Mouse (Mus musculus) kidney, embryonic 14.5 days (tissue): Measurements from ENCODE around the gene Aldh4a1. TPM values are rescaled to one million over a fixed set of nuclear protein-coding genes. Genes with fewer than 3 reads are reported as not detected.
A peak's percentile ranks its signal among the peaks of the same experiment; 100 is the strongest.

ENCODE experiments used
- ATAC-seq: fragments of 200-750 bp; cut with Nextera tagmentation; 2 replicates; pipeline ENCODE4 v1.8.0; 2017; ENCODE audit warnings: moderate number of reproducible peaks, mild to moderate bottlenecking, moderate TSS enrichment, moderate library complexity; ENCODE audit not compliant: low FRiP score, low TSS enrichment
- H3K27ac ChIP-seq: fragments of 300-500 bp; sonication (generic); 2 replicates; pipeline ENCODE4 v1.5.1; 2014; ENCODE audit warnings: low read depth, mild to moderate bottlenecking, low read length, moderate library complexity, mixed read lengths
- H3K27me3 ChIP-seq: fragments of 300-500 bp; sonication (generic); 2 replicates; pipeline ENCODE4 v1.6.1; 2014; ENCODE audit warnings: mild to moderate bottlenecking, low read length; ENCODE audit not compliant: control insufficient read depth, insufficient read depth
- H3K36me3 ChIP-seq: fragments of 300-500 bp; sonication (generic); 2 replicates; pipeline ENCODE4 v1.6.1; 2014; ENCODE audit warnings: low read length, mixed read lengths; ENCODE audit not compliant: control insufficient read depth, insufficient read depth
- H3K4me1 ChIP-seq: fragments of 300-500 bp; sonication (generic); 2 replicates; pipeline ENCODE4 v1.6.1; 2014; ENCODE audit warnings: low read length, mixed read lengths; ENCODE audit not compliant: control insufficient read depth, insufficient read depth
- H3K4me2 ChIP-seq: fragments of 300-500 bp; sonication (generic); replicated peaks from 2 replicates; pipeline ENCODE4 v1.6.1; 2014; ENCODE audit warnings: low read depth, mild to moderate bottlenecking, low read length
- H3K4me3 ChIP-seq: fragments of 300-500 bp; sonication (generic); 2 replicates; pipeline ENCODE4 v1.5.1; 2014; ENCODE audit warnings: mild to moderate bottlenecking, low read length
- H3K9ac ChIP-seq: fragments of 300-500 bp; sonication (generic); 2 replicates; pipeline ENCODE4 v1.6.1; 2014; ENCODE audit warnings: low read depth, mild to moderate bottlenecking, low read length, moderate library complexity
- H3K9me3 ChIP-seq: fragments of 300-500 bp; sonication (generic); 2 replicates; pipeline ENCODE4 v1.6.1; 2016; ENCODE audit warnings: low read length; ENCODE audit not compliant: control insufficient read depth
- WGBS: fragments of 180-500 bp; shearing (Covaris S2); extraction: QIAGEN DNeasy Blood & Tissue Kit; methylation state at CpG from one replicate; pipeline ENCODE4 v1.1.7; 2014; 5-methylcytosine and 5-hydroxymethylcytosine counted together
- polyA plus RNA-seq: library from polyadenylated mRNA; unstranded; fragments of >200 nt; fragmentation: Nextera tagmentation; extraction: Ambion mirVana; gene quantifications from 2 replicates; pipeline ENCODE4 v1.2.1, GENCODE M21; 2014

Aldh4a1 gene
- polyA plus RNA-seq, 1 experiment from 2014 or later: 37.3 TPM

DNA sequence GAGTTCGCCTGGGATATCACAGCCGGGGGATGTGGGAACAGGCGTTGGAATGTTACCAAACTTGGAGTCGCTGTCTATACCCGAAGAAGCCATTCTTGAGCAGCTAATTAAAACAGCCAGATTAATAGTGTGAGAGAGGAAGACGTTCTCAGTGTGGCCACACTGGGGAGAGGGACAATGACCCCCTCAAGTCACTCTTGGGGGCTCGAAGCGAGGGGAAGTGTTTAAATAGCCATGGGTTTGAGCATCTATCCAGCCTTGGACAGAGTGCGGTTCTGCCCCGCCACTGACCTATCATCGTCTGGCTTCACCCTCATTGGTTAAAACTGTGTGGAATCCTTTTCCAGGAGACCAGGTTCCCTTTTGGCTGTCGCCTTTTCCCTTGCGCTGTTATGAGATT lies 24.3 kb upstream of the Aldh4a1 start:
- Histone ChIP-seq H3K27ac (peak overlapping the region; percentile 97), H3K27me3 (no peaks in the 10 kb centered on the region), H3K9me3 (no peaks in the 10 kb centered on the region), H3K4me2 (peak overlapping the region; percentile 32), H3K4me1 (peaks cover 72% of the 10 kb centered on the region), H3K9ac (peak overlapping the region; percentile 42; the same call in 1 of the 2 replicates), H3K36me3 (no peaks in the 10 kb centered on the region), H3K4me3 (0 out of 2 replicates have a peak overlapping the region, but pooled peaks have one; percentile 8)
- 16% methylated on average over 13 of the region's 13 CpGs for WGBS
- ATAC-seq: no peak

DNA sequence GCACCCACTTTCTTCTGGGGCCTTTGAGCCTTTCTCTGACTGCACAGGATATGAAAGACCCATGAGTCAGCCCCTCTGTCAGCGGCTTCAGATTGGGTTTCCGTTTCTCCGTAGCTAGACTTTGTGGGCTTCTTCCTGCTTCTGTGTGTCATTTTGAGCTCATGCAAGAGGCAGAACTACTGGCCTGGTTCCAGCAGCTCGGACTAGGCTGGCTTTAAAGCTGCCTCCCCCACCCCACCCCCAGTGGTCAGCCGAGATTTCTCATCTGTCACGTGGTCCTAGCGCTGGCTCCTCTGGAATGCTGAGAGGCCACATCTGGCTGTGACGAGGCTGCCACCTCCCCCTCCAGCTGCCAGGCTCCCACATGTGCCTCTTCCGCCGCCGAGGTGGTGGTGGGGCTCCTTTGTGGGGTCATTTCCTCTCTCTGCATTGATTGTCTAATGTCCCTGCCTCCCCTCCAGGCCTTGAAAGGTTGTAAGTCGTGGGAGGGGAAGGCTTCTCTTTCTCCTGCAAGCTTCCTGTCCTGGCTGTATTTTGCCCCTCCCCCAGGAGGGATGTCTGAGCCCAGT lies 23.6 kb upstream of the Aldh4a1 start:
- H3K27ac ChIP-seq: peak overlapping the region; percentile 97
- H3K27me3 ChIP-seq: no peaks in the 10 kb centered on the region
- H3K9ac ChIP-seq: peak overlapping the region; percentile 42; the same call in 1 of the 2 replicates
- H3K4me1 ChIP-seq: peaks cover 72% of the 10 kb centered on the region
- no peaks in the 10 kb centered on the region for H3K36me3 ChIP-seq
- WGBS: 1% methylated on average over 12 of the region's 12 CpGs
- ATAC-seq: peak; percentile 85
- peak overlapping the region; percentile 32 for H3K4me2 ChIP-seq
- H3K9me3 ChIP-seq: no peaks in the 10 kb centered on the region
- 0 out of 2 replicates have a peak overlapping the region, but pooled peaks have one; percentile 8 for H3K4me3 ChIP-seq

DNA sequence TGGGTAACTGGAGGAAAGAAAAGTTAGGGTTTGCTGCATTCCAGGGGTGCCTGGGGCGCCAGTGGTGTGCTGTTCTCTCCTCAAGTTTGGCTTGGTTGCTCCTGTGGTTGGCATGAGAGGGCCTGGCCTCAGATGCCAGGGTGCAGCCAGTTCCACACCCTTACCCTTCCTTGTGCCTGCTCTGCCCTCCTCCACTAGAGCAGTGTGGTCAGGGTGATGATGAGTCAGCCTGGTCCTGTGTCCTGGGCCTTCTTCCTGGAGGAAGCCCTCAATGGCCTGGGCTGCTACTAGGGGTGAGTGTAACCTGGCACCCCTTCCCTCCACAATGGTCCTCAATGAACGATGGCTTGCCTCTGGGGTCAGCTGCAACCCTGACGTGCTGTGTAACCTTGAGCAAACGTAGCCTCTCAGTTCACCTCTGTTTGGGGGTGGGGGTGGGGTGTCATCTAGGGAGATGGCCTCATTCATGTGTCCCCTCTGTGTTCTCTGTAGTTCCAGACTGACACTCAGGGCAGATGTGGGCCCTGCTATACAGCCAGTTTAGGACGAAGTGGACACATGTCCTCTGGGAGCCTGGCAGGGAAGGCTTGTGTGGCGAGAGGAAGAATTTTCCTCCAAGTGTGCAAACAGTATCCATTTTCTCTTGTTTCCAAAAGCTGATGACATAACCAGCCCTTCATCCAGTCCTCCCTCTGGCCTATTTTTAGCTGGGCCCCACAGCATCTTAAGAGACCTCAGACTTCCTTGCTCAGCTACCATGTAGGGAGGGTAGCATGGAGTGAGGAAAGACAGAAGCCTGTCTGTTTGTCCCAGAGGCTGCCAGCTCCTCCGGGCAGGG lies 20.9 kb upstream of the Aldh4a1 start:
- 47% methylated on average over 7 of the region's 7 CpGs for WGBS
- Histone ChIP-seq H3K27me3 (no peaks in the 10 kb centered on the region), H3K4me2 (no peak overlapping the region), H3K4me3 (no peak overlapping the region), H3K27ac (peak overlapping the region; percentile 73), H3K9me3 (no peaks in the 10 kb centered on the region), H3K9ac (peak overlapping the region; percentile 18; the same call in 1 of the 2 replicates), H3K4me1 (peaks cover 56% of the 10 kb centered on the region), H3K36me3 (peaks cover 17% of the 10 kb centered on the region)
- ATAC-seq: no peak

DNA sequence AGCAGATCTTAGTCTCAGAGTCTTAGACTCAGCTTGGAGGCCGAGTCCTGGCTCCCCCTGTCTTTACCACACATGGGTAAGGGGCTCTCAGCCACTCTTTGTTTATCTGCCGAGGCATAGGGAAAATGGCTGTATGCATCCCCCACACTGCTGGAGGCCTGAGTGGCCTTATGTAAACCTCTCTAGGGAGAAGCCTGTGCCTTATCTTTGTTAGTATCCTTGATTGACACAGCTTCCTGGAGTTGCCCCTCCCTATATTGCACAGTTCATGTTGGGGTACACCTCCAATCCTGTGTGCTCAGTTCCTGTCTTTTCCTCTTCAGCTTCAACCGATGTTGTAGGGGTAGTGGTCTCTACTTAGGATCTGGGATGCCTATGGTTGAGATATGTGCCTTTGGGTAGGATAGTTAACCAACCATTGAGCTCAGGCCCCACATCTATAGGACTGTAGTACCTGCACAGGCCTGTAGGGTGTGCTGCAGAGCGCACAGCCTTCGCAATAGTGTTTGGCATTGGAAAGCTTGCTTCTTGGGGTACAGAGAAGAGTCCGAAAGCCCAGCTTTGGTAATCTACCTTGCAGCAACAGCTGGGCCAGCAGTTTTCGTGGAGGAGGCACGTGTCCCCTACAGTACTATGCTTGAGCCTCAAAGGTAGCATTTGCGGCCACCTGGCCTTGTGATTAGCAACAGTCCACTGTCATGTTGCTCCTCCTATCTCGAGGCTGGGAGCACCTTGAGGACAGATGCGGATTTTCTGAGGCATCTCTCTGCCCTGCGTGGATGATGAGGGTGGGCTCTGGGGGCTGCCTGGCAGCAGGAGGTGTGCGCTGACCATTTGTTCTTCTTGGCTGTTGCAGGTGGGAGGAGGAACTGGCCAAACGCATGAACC lies 20.1 kb upstream of the Aldh4a1 start, which contains the start of gene Gm21969:
Gm21969 (plus strand) TSS at position 830 of the 888 bp plus-strand sequence.
- ATAC-seq: no peak
- Histone ChIP-seq H3K27me3 (no peaks in the 10 kb centered on the region), H3K9ac (peak within 1 kb of the TSS; percentile 18; the same call in 1 of the 2 replicates), H3K27ac (peak within 1 kb of the TSS; percentile 73), H3K9me3 (no peaks in the 10 kb centered on the region), H3K36me3 (peaks cover 25% of the 10 kb centered on the region), H3K4me2 (no peak within 1 kb of the TSS), H3K4me3 (no peak within 1 kb of the TSS), H3K4me1 (peaks cover 48% of the 10 kb centered on the region)
- 54% methylated on average over 14 of the region's 14 CpGs for WGBS

DNA sequence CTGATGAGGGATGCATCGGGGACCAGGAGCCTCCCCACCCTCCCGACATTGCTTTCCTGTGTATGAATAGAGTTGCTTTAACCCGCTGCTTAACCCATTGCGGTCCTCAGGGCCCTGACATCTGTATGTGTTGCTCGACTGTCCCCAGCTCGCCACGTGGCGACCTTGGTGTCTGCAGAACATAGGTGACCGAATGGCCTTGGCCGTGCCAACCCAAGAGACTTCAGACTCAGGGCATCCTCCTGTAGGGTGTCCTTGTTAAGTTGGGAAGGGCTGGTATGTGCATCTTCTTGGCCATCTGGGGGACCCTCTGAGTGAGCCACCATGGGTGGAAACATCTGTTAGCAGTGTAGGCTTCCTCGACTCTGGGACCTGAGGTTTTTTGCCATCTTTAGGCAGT lies 17.4 kb upstream of the Aldh4a1 start:
- Histone ChIP-seq H3K27ac (no peak overlapping the region), H3K36me3 (peaks cover 42% of the 10 kb centered on the region)
- no peak for ATAC-seq

DNA sequence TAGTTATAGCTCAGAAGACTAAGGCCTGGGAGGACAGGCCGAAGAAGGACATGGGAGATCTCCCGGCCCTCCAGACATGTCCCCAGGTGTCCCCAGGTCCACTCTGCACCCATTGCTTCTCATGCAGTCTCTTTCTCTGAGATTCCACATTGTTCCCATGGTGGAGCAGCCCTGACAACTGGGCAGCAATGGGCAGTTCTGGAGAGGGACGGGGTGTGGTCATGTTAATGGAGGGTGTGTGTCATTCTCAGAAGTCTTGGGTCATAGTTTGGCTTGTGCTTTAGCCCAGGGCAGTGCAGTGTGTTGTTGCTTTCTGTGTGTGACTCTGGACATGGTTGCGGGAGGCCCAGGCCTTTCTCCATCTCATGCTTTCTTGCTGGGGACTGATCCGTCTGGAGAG lies 15.9 kb upstream of the Aldh4a1 start:
- no peak for ATAC-seq
- H3K36me3 ChIP-seq: peaks cover 42% of the 10 kb centered on the region
- 93% methylated on average over 5 of the region's 5 CpGs for WGBS

More for the DNA sequence above, 17.4 kb upstream of the Aldh4a1 start:
- 82% methylated on average over 11 of the region's 11 CpGs for WGBS
- Histone ChIP-seq H3K4me2 (no peak overlapping the region), H3K4me3 (no peak overlapping the region), H3K9ac (no peak overlapping the region), H3K4me1 (peaks cover 23% of the 10 kb centered on the region), H3K9me3 (no peaks in the 10 kb centered on the region), H3K27me3 (no peaks in the 10 kb centered on the region)

DNA sequence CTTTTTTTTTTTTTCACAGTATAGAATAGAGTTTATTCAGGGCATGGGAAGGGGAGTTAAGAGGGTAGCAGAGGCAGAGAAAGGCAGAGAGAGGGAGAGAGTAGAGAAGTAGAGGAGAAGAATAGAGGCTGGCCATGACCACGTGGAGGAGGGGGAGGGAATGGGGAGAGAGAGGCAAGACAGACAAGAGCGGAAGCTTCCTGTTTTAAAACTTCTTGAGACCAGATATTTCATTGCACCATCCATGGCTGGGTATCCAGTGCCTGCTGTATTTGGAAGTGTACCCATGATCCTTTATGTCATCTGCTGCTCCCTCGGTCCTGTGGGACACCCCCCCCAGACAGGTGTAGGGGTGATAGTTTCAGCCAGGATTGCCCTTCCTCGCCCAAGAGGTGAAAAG lies 13.7 kb upstream of the Aldh4a1 start:
- ATAC-seq: no peak
- 0 out of 2 replicates have a peak, but pooled peaks cover 3% of the 10 kb centered on the region for H3K4me1 ChIP-seq
- no peak overlapping the region for H3K4me3 ChIP-seq
- H3K9me3 ChIP-seq: no peaks in the 10 kb centered on the region
- H3K4me2 ChIP-seq: no peak overlapping the region
- H3K9ac ChIP-seq: no peak overlapping the region
- peaks cover 53% of the 10 kb centered on the region for H3K36me3 ChIP-seq
- 64% methylated on average over 4 of the region's 4 CpGs for WGBS
- H3K27ac ChIP-seq: no peak overlapping the region
- H3K27me3 ChIP-seq: no peaks in the 10 kb centered on the region

More for the DNA sequence above, 15.9 kb upstream of the Aldh4a1 start:
- no peaks in the 10 kb centered on the region for H3K27me3 ChIP-seq
- H3K27ac ChIP-seq: no peak overlapping the region
- H3K4me3 ChIP-seq: no peak overlapping the region
- H3K4me2 ChIP-seq: no peak overlapping the region
- no peak overlapping the region for H3K9ac ChIP-seq
- no peaks in the 10 kb centered on the region for H3K9me3 ChIP-seq
- peaks cover 14% of the 10 kb centered on the region for H3K4me1 ChIP-seq

DNA sequence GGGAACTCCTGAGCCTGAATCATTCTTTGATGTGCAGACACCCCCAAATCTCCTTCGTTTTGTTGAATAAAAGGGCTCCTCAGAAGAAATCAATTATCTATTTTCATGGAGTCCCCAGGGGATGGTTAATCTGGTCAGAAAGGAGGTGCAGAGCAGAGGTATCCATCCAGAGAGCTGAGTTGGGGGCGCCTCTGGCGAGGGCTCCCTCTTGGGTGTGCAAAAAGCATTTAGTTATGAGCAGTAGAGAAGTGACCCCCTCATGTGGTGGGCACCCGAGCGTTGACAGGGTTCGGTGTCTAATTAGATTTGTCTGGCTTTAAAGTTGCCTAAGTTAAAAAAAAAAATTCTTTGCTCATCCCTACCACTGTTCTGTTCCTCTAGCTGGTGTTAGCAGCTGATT lies 11.7 kb upstream of the Aldh4a1 start:
- Histone ChIP-seq H3K4me3 (no peak overlapping the region), H3K36me3 (peaks cover 54% of the 10 kb centered on the region), H3K27me3 (no peaks in the 10 kb centered on the region), H3K4me2 (no peak overlapping the region), H3K4me1 (0 out of 2 replicates have a peak, but pooled peaks cover 6% of the 10 kb centered on the region), H3K9me3 (no peaks in the 10 kb centered on the region), H3K9ac (no peak overlapping the region), H3K27ac (no peak overlapping the region; the same call in 1 of the 2 replicates)
- WGBS: 64% methylated on average over 6 of the region's 6 CpGs
- peak; percentile 33; the same call in 1 of the 2 replicates for ATAC-seq
